Mouse (Mus musculus) MN1 (cell line): Measurements from ENCODE around the gene Spin2e.
"Not testable (repeated sequence)": the region's sequence is repeated elsewhere in the genome, so short reads cannot be mapped to it uniquely, and the experiment has no call there.

ENCODE experiments used
- DNase-seq: peaks from one replicate; pipeline ENCODE4 v3.0.0-alpha.2; 2016; ENCODE audit warnings: low spot score

Spin2e gene

GRCm38 (mm10) chrX:31618820-31619219 is at the start of gene Spin2e:
Spin2e (minus strand) TSS chrX:31618920.
- not testable (repeated sequence) for DNase-seq

- DNase-seq = not testable (repeated sequence)
Measured at GRCm38 (mm10) chrX:31574183-31574582, 44.5 kb downstream of the Spin2e start, which contains the start of gene Gm21883. Gm21883 (minus strand) TSS chrX:31574283.
